Mouse (Mus musculus) cerebellum, adult 2 months (tissue): ENCODE data around the gene Wwtr1. TPM values are rescaled to one million over a fixed set of nuclear protein-coding genes. Genes with fewer than 3 reads are reported as not detected.

ENCODE experiments used
- DNase-seq, 2 experiments: peaks; one replicate each; pipeline ENCODE4 v3.0.0; 2021
- H3K27ac ChIP-seq: fragments of 200-500 bp; 2 replicates; pipeline ENCODE4 v1.5.1; 2012; ENCODE audit warnings: low read length, control low read depth, inconsistent platforms; ENCODE audit not compliant: insufficient read depth
- H3K27me3 ChIP-seq: fragments of 200-500 bp; 2 replicates; pipeline ENCODE4 v1.6.1; 2012; ENCODE audit warnings: inconsistent platforms, mild to moderate bottlenecking, low read length, moderate library complexity; ENCODE audit not compliant: control insufficient read depth, insufficient read depth
- H3K4me1 ChIP-seq: fragments of 200-500 bp; 2 replicates; pipeline ENCODE4 v1.6.1; 2011; ENCODE audit warnings: low read length; ENCODE audit not compliant: control insufficient read depth, insufficient read depth
- H3K4me3 ChIP-seq: fragments of 200-500 bp; replicated peaks from 2 replicates; pipeline ENCODE3; 2011; ENCODE audit warnings: mild to moderate bottlenecking, low read depth, low read length, control low read depth; ENCODE audit not compliant: insufficient read depth
- CTCF ChIP-seq: fragments of 200-500 bp; IDR thresholded peaks from 2 replicates; pipeline ENCODE4 v1.5.1; 2011; ENCODE audit warnings: low read depth, mild to moderate bottlenecking, control low read depth, low read length, moderate library complexity, borderline replicate concordance; ENCODE audit not compliant: insufficient read depth
- POLR2A ChIP-seq: fragments of 200-500 bp; IDR thresholded peaks from 2 replicates; pipeline ENCODE4 v1.6.1; 2011; ENCODE audit warnings: low read length, control low read depth, borderline replicate concordance; ENCODE audit not compliant: insufficient read depth
- WGBS: fragments of 180-500 bp; shearing (Covaris S2); methylation state at CpG from one replicate; pipeline ENCODE4 v1.1.7; 2018; 5-methylcytosine and 5-hydroxymethylcytosine counted together
- polyA plus RNA-seq: library from polyadenylated mRNA; depleted of rRNA; stranded (reverse); fragments of >200 nt; gene quantifications from 2 replicates; pipeline ENCODE4 v1.2.3, GENCODE M21; 2012

The Wwtr1 gene
- polyA plus RNA-seq, 1 experiment = 10.0 TPM

- Histone ChIP-seq H3K4me1 (no peaks in the 10 kb centered on the region), H3K27me3 (no peaks in the 10 kb centered on the region), H3K4me3 (no peak overlapping the region), H3K27ac (no peak overlapping the region)
- DNase-seq = no peak
- TF ChIP-seq POLR2A (no peak), CTCF (no peak)
- 64% methylated on average over 7 of the region's 7 CpGs for WGBS
Observed at GRCm38 (mm10) chr3:57596566-57596965, 20.9 kb upstream of the Wwtr1 start.

- no peak overlapping the region for H3K4me3 ChIP-seq
- no peak overlapping the region for H3K27ac ChIP-seq
- no peaks in the 10 kb centered on the region for H3K27me3 ChIP-seq
- no peaks in the 10 kb centered on the region for H3K4me1 ChIP-seq
- TF ChIP-seq POLR2A = no peak
- no peak for TF ChIP-seq CTCF
- DNase-seq = no peak
Observed at GRCm38 (mm10) chr3:57595506-57595905, 19.8 kb upstream of the Wwtr1 start.

- Histone ChIP-seq H3K27me3 (no peaks in the 10 kb centered on the region), H3K4me3 (no peak overlapping the region), H3K4me1 (no peaks in the 10 kb centered on the region), H3K27ac (no peak overlapping the region)
- WGBS = 85% methylated on average over 6 of the region's 6 CpGs
- no peak for DNase-seq
- TF ChIP-seq POLR2A (no peak), CTCF (no peak)
Observed at GRCm38 (mm10) chr3:57585967-57586366, 10.3 kb upstream of the Wwtr1 start.

GRCm38 (mm10) chr3:57583533-57583932, 7.8 kb upstream of the Wwtr1 start:
- no peak overlapping the region for H3K27ac ChIP-seq
- no peaks in the 10 kb centered on the region for H3K27me3 ChIP-seq
- no peak overlapping the region for H3K4me3 ChIP-seq
- H3K4me1 ChIP-seq = no peaks in the 10 kb centered on the region
- no peak for DNase-seq
- TF ChIP-seq POLR2A = no peak
- no peak for TF ChIP-seq CTCF
- 57% methylated on average over 4 of the region's 4 CpGs for WGBS

- no peak for DNase-seq
- H3K4me1 ChIP-seq = no peaks in the 10 kb centered on the region
- WGBS = 89% methylated on average over 10 of the region's 10 CpGs
- no peak overlapping the region for H3K4me3 ChIP-seq
- TF ChIP-seq CTCF = no peak
- TF ChIP-seq POLR2A = no peak
- H3K27me3 ChIP-seq = no peaks in the 10 kb centered on the region; the same call in 1 of the 2 replicates
- H3K27ac ChIP-seq = no peak overlapping the region
Observed at GRCm38 (mm10) chr3:57580426-57581195, 4.9 kb upstream of the Wwtr1 start.

- H3K27ac ChIP-seq = peak overlapping the region; percentile 24; the same call in 1 of the 2 replicates
- DNase-seq = peak; percentile 7 to 15
- H3K4me3 ChIP-seq = peak overlapping the region; percentile 30
- no peaks in the 10 kb centered on the region for H3K4me1 ChIP-seq
- under 1% methylated on average over 35 of the region's 35 CpGs for WGBS
- peaks cover 2% of the 10 kb centered on the region; the same call in 1 of the 2 replicates for H3K27me3 ChIP-seq
- TF ChIP-seq CTCF = no peak
- TF ChIP-seq POLR2A = no peak
Observed at GRCm38 (mm10) chr3:57576056-57576824, 530 bp upstream of the Wwtr1 start.

GRCm38 (mm10) chr3:57574885-57575659, 638 bp downstream of the Wwtr1 start:
- TF ChIP-seq POLR2A (no peak), CTCF (no peak)
- under 1% methylated on average over 57 of the region's 59 CpGs for WGBS
- H3K4me1 ChIP-seq = no peaks in the 10 kb centered on the region
- peak overlapping the region; percentile 44 for H3K4me3 ChIP-seq
- H3K27me3 ChIP-seq = peaks cover 2% of the 10 kb centered on the region; the same call in 1 of the 2 replicates
- peak; percentile 3 to 24 for DNase-seq
- H3K27ac ChIP-seq = no peak overlapping the region
